Mouse (Mus musculus) yolk sac, embryonic 10.5 days (tissue): Measurements from ENCODE around the gene Met.

Source experiments
- DNase-seq: peaks from one replicate; pipeline ENCODE4 v3.0.0-alpha.2; 2017; ENCODE audit warnings: low spot score

Met gene

DNA sequence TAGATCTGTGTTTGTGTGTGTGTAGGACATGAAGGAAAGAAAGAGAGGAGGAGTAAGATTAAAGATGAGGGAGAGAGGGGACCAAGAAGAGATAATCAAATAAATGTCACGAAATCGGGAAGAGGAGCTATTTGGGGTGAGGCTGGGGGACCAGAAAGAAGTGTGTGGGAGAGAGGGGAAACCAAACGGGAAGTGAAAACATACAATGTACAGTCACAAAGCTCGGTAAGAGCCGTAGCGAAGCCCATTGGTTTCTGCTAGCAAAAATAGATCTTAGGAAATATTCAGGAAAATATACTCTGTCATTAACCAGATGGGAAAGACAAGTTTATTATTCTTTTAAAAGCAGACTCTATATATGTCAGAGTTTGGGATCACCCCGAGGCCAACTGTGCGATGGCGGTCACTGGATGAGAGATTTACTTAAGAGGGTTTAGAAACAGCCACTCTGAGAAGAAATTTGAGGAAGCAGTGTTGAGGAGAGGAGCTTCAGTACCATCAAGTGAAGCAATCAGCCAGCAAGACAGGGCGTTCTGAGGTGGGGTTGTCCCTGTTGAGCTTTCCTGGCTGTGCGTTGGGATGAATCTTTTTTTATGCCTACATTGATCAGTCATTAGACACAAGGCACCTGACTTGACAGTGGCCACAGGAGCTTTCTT is 147.9 kb downstream of the Met start:
- DNase-seq: no peak

DNA sequence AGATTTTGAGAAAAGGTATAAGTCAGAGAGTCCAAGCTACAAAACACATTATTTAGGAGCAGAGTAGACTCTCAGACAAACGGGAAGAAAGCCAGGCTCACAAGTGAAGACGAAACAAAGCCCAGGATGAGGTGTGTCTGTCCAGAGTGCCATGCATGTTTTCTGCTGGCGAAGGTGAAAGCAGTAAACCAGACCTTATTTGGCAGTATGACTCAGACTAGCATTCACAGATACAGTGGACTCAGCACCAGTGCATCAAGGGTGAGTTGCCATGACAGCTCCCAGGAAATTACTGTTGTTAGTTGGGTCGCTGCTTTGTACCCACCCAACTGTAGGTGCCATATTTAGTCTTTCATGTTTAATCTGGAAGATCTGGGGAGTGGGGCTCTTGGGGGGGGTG is 149.1 kb downstream of the Met start:
- no peak for DNase-seq

DNA sequence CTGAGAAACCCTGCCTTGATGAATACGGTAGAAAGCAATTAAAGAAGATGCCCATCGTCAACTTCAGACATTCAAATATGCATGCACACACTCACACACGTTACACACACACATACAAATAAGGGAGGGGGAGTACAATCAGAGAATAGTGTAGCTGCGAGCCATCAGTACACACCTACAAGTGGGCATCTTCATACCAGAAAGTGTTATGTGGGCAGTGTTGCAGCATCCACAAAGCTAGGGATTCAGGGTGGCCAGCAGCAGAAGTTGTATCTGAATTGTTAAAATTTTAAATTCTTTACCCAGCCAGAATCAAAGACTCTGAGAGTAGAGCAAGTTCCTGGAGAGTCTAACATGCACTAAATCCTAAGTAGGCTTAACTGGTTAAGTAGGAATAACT is 157.2 kb downstream of the Met start:
- DNase-seq: no peak

DNA sequence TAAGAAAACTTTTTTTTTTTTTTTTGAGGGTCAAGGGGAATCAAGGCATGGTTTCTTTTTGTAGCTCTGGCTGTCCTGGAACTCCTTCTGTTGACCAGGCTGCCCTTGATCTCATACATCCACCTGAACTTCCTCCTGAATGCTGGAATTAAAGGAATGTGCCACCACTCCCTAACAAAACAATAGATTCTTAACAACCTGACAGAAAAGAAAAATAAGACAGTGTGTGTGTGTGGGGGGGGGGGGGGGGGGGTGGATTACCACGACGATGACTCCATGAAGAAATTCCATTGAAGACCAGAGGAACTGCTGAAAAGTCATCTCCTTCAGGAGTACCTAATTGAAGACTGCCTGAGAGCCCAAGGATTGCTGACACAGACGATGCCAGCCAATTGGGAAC is 157.8 kb downstream of the Met start:
- no peak for DNase-seq
